Mouse (Mus musculus) lung, postnatal 0 days (tissue): ENCODE data around the gene Slc22a17.

Experiments used
- CTCF ChIP-seq: IDR thresholded peaks from 2 replicates; pipeline ENCODE4 v1.5.1; 2016; ENCODE audit warnings: antibody characterized with exemption, mild to moderate bottlenecking
- EP300 ChIP-seq: IDR thresholded peaks from 2 replicates; pipeline ENCODE4 v1.6.1; 2016; ENCODE audit warnings: antibody characterized with exemption, mild to moderate bottlenecking, control low read depth

DNA sequence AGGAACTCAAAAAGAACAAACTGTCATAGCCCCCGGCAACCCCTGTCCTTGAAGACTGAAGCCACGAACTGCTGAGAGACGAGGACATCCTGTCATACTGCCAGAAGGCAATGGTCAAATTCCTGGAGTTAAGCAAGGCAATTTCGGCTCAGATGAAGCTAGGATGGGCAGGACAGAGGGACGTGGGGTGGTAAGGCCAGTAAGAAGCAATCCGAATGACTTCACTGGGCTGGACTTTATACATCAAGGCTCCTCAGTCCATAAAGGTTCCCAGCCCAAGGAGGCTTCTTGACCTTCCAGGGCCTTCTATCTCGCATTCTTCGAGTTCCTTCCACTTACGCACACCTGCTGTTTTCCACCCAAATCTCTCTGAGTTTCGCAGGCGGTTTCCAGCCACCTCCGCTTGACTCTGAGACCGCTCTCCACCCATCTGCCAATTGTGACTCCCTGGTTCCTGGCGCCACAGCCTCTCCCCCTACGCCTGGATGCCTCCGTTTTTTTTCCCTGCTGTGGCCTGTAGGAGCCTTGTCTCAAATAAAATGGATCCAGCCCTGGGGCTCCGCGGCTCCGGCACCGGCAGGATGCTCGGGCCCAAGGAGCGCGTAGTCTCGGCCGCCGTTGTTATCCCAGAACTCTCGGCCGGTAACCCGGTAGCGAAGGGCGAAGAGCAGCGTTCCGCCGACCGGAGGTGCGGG lies 36.9 kb downstream of the Slc22a17 start:
- TF ChIP-seq CTCF (no peak), EP300 (no peak)
